Mouse (Mus musculus) gastrocnemius, adult 2 months (tissue): ENCODE data around the gene Igfbp3. TPM values are rescaled to one million over a fixed set of nuclear protein-coding genes. Genes with fewer than 3 reads are reported as not detected.

Source experiments
- DNase-seq: peaks from one replicate; pipeline ENCODE4 v3.0.0; 2022
- H3K27ac ChIP-seq: fragments of 200-600 bp; 2 replicates; pipeline ENCODE4 v1.8.1; 2022; ENCODE audit warnings: mild to moderate bottlenecking
- H3K4me3 ChIP-seq: fragments of 200-600 bp; 2 replicates; pipeline ENCODE4 v1.8.1; 2022; ENCODE audit warnings: mild to moderate bottlenecking, moderate library complexity
- CTCF ChIP-seq: fragments of 200-600 bp; IDR thresholded peaks from 2 replicates; pipeline ENCODE4 v1.8.1; 2022; ENCODE audit warnings: antibody characterized with exemption, mild to moderate bottlenecking, moderate library complexity
- intact Hi-C: fragments of 180-260 bp; cut with DNase I; formaldehyde crosslinking; loops from one replicate; pipeline ENCODE4 v1.15.1; 2025
- long read RNA-seq, 2 experiments: library from polyadenylated mRNA; stranded (forward); transcript quantifications; one replicate each; pipeline ENCODE4 v2.0.0; 2021
- total RNA-seq, 2 experiments: library from RNA; stranded (reverse); gene quantifications; 2 replicates each; pipeline ENCODE4 v1.2.3; 2021

Igfbp3 gene
- 10 to 100 TPM; 10.7 to 18.1 TPM for total RNA-seq
- long read RNA-seq, experiment 1, transcript Igfbp3-201 (5 exons, 2,421 nt): major isoform, 28 of 30 reads
- long read RNA-seq, experiment 1, partial matches to known transcripts: 1 of 30 reads
- long read RNA-seq, experiment 1, other reads (novel, unspliced or antisense): 0 of 30 reads
- long read RNA-seq, experiment 2, transcript Igfbp3-201 (5 exons, 2,421 nt): major isoform, 14 of 15 reads
- long read RNA-seq, experiment 2, partial matches to known transcripts: 1 of 15 reads
- long read RNA-seq, experiment 2, other reads (novel, unspliced or antisense): 0 of 15 reads

- intact Hi-C loops: loop anchor here (2.0 to 10.0 kb wide), 3 partner anchors 354 to 1311 kb away; no protein-coding TSS in a partner anchor
- H3K4me3 ChIP-seq: peak within 1 kb of the TSS; percentile 82
- peak; percentile 74 for DNase-seq
- H3K27ac ChIP-seq: peak within 1 kb of the TSS; percentile 74
- TF ChIP-seq CTCF: no peak
Observed at GRCm38 (mm10) chr11:7213501-7214341, at the start of gene Igfbp3. Gene Igfbp3 (minus strand): TSS chr11:7213923.

- Histone ChIP-seq H3K4me3 (no peak overlapping the region), H3K27ac (no peak overlapping the region)
- DNase-seq: no peak
- no peak for TF ChIP-seq CTCF
- intact Hi-C loops: no loop called here
Observed at GRCm38 (mm10) chr11:7250870-7251269, 37.1 kb upstream of the Igfbp3 start.

GRCm38 (mm10) chr11:7250415-7250814 is 36.7 kb upstream of the Igfbp3 start:
- TF ChIP-seq CTCF: no peak
- no peak for DNase-seq
- Histone ChIP-seq H3K27ac (no peak overlapping the region), H3K4me3 (no peak overlapping the region)
- intact Hi-C loops: no loop called here

- Histone ChIP-seq H3K4me3 (no peak overlapping the region), H3K27ac (no peak overlapping the region)
- intact Hi-C loops: no loop called here
- no peak for DNase-seq
- TF ChIP-seq CTCF: no peak
Observed at GRCm38 (mm10) chr11:7244782-7245181, 31.1 kb upstream of the Igfbp3 start.

GRCm38 (mm10) chr11:7239041-7239740 is 25.5 kb upstream of the Igfbp3 start:
- no peak for TF ChIP-seq CTCF
- Histone ChIP-seq H3K27ac (no peak overlapping the region), H3K4me3 (no peak overlapping the region)
- intact Hi-C loops: no loop called here
- no peak for DNase-seq

- no peak overlapping the region for H3K27ac ChIP-seq
Observed at GRCm38 (mm10) chr11:7238546-7238945, 24.8 kb upstream of the Igfbp3 start.

GRCm38 (mm10) chr11:7237712-7238111 is 24.0 kb upstream of the Igfbp3 start:
- no peak for DNase-seq
- intact Hi-C loops: no loop called here
- H3K27ac ChIP-seq: no peak overlapping the region

More at GRCm38 (mm10) chr11:7238546-7238945, 24.8 kb upstream of the Igfbp3 start:
- intact Hi-C loops: no loop called here
- no peak overlapping the region for H3K4me3 ChIP-seq
- no peak for TF ChIP-seq CTCF
- no peak for DNase-seq

GRCm38 (mm10) chr11:7236751-7237150 is 23.0 kb upstream of the Igfbp3 start:
- Histone ChIP-seq H3K27ac (no peak overlapping the region), H3K4me3 (no peak overlapping the region)
- intact Hi-C loops: no loop called here
- no peak for TF ChIP-seq CTCF
- DNase-seq: no peak

More at GRCm38 (mm10) chr11:7237712-7238111, 24.0 kb upstream of the Igfbp3 start:
- no peak for TF ChIP-seq CTCF
- H3K4me3 ChIP-seq: no peak overlapping the region

GRCm38 (mm10) chr11:7234981-7235609 is 21.4 kb upstream of the Igfbp3 start:
- intact Hi-C loops: no loop called here
- DNase-seq: no peak
- no peak overlapping the region for H3K4me3 ChIP-seq
- H3K27ac ChIP-seq: no peak overlapping the region
- TF ChIP-seq CTCF: no peak

- no peak overlapping the region for H3K27ac ChIP-seq
- intact Hi-C loops: no loop called here
- H3K4me3 ChIP-seq: no peak overlapping the region
- no peak for DNase-seq
- no peak for TF ChIP-seq CTCF
Observed at GRCm38 (mm10) chr11:7234436-7234835, 20.7 kb upstream of the Igfbp3 start.

GRCm38 (mm10) chr11:7233333-7233732 is 19.6 kb upstream of the Igfbp3 start:
- intact Hi-C loops: no loop called here
- no peak overlapping the region for H3K27ac ChIP-seq
- no peak for TF ChIP-seq CTCF
- H3K4me3 ChIP-seq: no peak overlapping the region
- no peak for DNase-seq

GRCm38 (mm10) chr11:7231958-7232357 is 18.2 kb upstream of the Igfbp3 start:
- no peak for DNase-seq
- no peak overlapping the region for H3K4me3 ChIP-seq
- intact Hi-C loops: no loop called here
- no peak for TF ChIP-seq CTCF
- no peak overlapping the region for H3K27ac ChIP-seq

- no peak for TF ChIP-seq CTCF
- H3K27ac ChIP-seq: no peak overlapping the region
- no peak overlapping the region for H3K4me3 ChIP-seq
- DNase-seq: no peak
- intact Hi-C loops: no loop called here
Observed at GRCm38 (mm10) chr11:7230000-7230399, 16.3 kb upstream of the Igfbp3 start.
